ENCODE assay signal across 18 mouse cellular contexts in the genomic region with DNA sequence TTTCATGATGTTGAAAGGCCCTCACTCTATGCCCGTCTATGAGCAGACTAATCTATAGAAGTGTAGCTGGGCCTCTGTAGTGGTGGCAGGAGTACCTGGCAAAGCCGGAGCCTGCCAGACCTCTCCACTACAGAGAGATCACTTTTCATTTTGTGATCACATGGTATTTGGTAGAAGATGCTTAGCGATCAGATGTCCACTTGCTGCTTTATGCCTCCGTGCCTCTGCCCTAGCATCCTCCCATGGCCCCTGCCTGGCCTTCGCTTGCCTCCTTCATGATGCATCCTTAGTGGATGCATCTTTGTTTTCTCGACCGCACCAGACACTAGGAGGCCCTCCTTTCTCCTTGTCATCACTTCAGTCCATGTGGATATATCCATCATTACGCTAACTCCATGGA.
"Had no signal": no experiment of that assay in that cellular context is flagged by ENCODE, and none has a peak within 500 bp of the region (broad histone marks: within the 10 kb centered on the region; RNA-seq: fewer than 3 reads in every experiment).

No protein-coding gene starts in this region.

- H3K27ac ChIP-seq: limb, embryonic 10.5 days; limb, embryonic 13.5 days; liver, embryonic 12.5 days; liver, embryonic 15.5 days; lung, embryonic 15.5 days; midbrain, embryonic 13.5 days; neural tube, embryonic 13.5 days; stomach, embryonic 15.5 days had no signal

- H3K4me2 ChIP-seq: limb, embryonic 13.5 days; liver, embryonic 12.5 days; liver, embryonic 15.5 days; lung, embryonic 15.5 days; midbrain, embryonic 13.5 days; neural tube, embryonic 13.5 days; stomach, embryonic 15.5 days had no signal

- ATAC-seq: midbrain, embryonic 13.5 days; midbrain, embryonic 16.5 days had no signal

- H3K36me3 ChIP-seq: limb, embryonic 13.5 days; liver, embryonic 12.5 days; liver, embryonic 15.5 days; lung, embryonic 15.5 days; midbrain, embryonic 10.5 days; midbrain, embryonic 13.5 days; neural tube, embryonic 13.5 days; stomach, embryonic 15.5 days had no signal

- H3K4me3 ChIP-seq: layer of hippocampus, adult 2 months; limb, embryonic 10.5 days; limb, embryonic 13.5 days; liver, embryonic 12.5 days; liver, embryonic 15.5 days; lung, embryonic 15.5 days; megakaryocyte, embryonic 14.5 days; midbrain, embryonic 10.5 days; midbrain, embryonic 13.5 days; myocyte; neural tube, embryonic 13.5 days; stomach, embryonic 15.5 days had no signal

- H3K9me3 ChIP-seq: limb, embryonic 10.5 days; limb, embryonic 13.5 days; liver, embryonic 12.5 days; liver, embryonic 15.5 days; lung, embryonic 15.5 days; megakaryocyte, embryonic 14.5 days; midbrain, embryonic 10.5 days; midbrain, embryonic 13.5 days; neural tube, embryonic 13.5 days; stomach, embryonic 15.5 days had no signal

- DNase-seq: layer of hippocampus, adult 9-11 months; liver; retina, postnatal 1 day; right cerebral cortex, postnatal 25 days; spleen, adult 18-20 months had no signal

- H3K9ac ChIP-seq: limb, embryonic 13.5 days; liver, embryonic 12.5 days; liver, embryonic 15.5 days; lung, embryonic 15.5 days; midbrain, embryonic 13.5 days; neural tube, embryonic 13.5 days; stomach, embryonic 15.5 days had no signal

- H3K27me3 ChIP-seq: limb, embryonic 13.5 days; liver, embryonic 12.5 days; liver, embryonic 15.5 days; lung, embryonic 15.5 days; midbrain, embryonic 13.5 days; neural tube, embryonic 13.5 days; stomach, embryonic 15.5 days had no signal
